Mouse (Mus musculus) cerebral cortex, adult 2 months (tissue): ENCODE data around the gene Kifap3.

Experiments
- WGBS: fragments of 180-500 bp; shearing (Covaris S2); methylation state at CpG from one replicate; pipeline ENCODE4 v1.1.7; 2018; 5-methylcytosine and 5-hydroxymethylcytosine counted together

Gene Kifap3

GRCm38 (mm10) chr1:163779336-163780115, at the start of gene Kifap3:
Kifap3 (plus strand) TSS chr1:163779583.
- WGBS = under 1% methylated on average over 48 of the region's 48 CpGs

GRCm38 (mm10) chr1:163731166-163731565, 48.2 kb upstream of the Kifap3 start:
- WGBS = 96% methylated on average over 10 of the region's 10 CpGs

GRCm38 (mm10) chr1:163736441-163737238, 42.7 kb upstream of the Kifap3 start:
- 83% methylated on average over 10 of the region's 10 CpGs for WGBS

GRCm38 (mm10) chr1:163737239-163737533, 42.2 kb upstream of the Kifap3 start:
- 85% methylated on average over 1 of the region's 1 CpGs for WGBS

GRCm38 (mm10) chr1:163751360-163751992, 27.9 kb upstream of the Kifap3 start:
- WGBS = 21% methylated on average over 4 of the region's 4 CpGs

GRCm38 (mm10) chr1:163757462-163758207, 21.7 kb upstream of the Kifap3 start:
- WGBS = 84% methylated on average over 10 of the region's 10 CpGs

- WGBS = 98% methylated on average over 9 of the region's 11 CpGs
Observed at GRCm38 (mm10) chr1:163783577-163783976, 4.2 kb downstream of the Kifap3 start.

- WGBS = 67% methylated on average over 4 of the region's 4 CpGs
Observed at GRCm38 (mm10) chr1:163821365-163821764, 42.0 kb downstream of the Kifap3 start.

- WGBS = 84% methylated on average over 1 of the region's 1 CpGs
Observed at GRCm38 (mm10) chr1:163834066-163834465, 54.7 kb downstream of the Kifap3 start.

GRCm38 (mm10) chr1:163835062-163835461, 55.7 kb downstream of the Kifap3 start:
- 92% methylated on average over 2 of the region's 2 CpGs for WGBS

- 95% methylated on average over 3 of the region's 3 CpGs for WGBS
Observed at GRCm38 (mm10) chr1:163838482-163838881, 59.1 kb downstream of the Kifap3 start.

- 89% methylated on average over 8 of the region's 8 CpGs for WGBS
Observed at GRCm38 (mm10) chr1:163840555-163840954, 61.2 kb downstream of the Kifap3 start.

- 62% methylated on average over 2 of the region's 2 CpGs for WGBS
Observed at GRCm38 (mm10) chr1:163842238-163842637, 62.9 kb downstream of the Kifap3 start.

GRCm38 (mm10) chr1:163852884-163853560, 73.6 kb downstream of the Kifap3 start:
- 77% methylated on average over 5 of the region's 5 CpGs for WGBS

GRCm38 (mm10) chr1:163858420-163858819, 79.0 kb downstream of the Kifap3 start:
- WGBS = 91% methylated on average over 2 of the region's 2 CpGs

- 47% methylated on average over 3 of the region's 3 CpGs for WGBS
Observed at GRCm38 (mm10) chr1:163873158-163873557, 93.8 kb downstream of the Kifap3 start.

GRCm38 (mm10) chr1:163893294-163893693, 113.9 kb downstream of the Kifap3 start:
- 83% methylated on average over 5 of the region's 5 CpGs for WGBS

- 58% methylated on average over 11 of the region's 11 CpGs for WGBS
Observed at GRCm38 (mm10) chr1:163893774-163894527, 114.6 kb downstream of the Kifap3 start.

- 49% methylated on average over 5 of the region's 5 CpGs for WGBS
Observed at GRCm38 (mm10) chr1:163898291-163898764, 118.9 kb downstream of the Kifap3 start.

- WGBS = 92% methylated on average over 2 of the region's 2 CpGs
Observed at GRCm38 (mm10) chr1:163899575-163899974, 120.2 kb downstream of the Kifap3 start.
